Mouse (Mus musculus) gastrocnemius, postnatal 14 days (tissue): ENCODE data around the gene Enc1. TPM values are rescaled to one million over a fixed set of nuclear protein-coding genes. Genes with fewer than 3 reads are reported as not detected.

Experiments
- DNase-seq: peaks from one replicate; pipeline ENCODE4 v3.0.0; 2021; ENCODE audit warnings: mixed read lengths
- intact Hi-C: fragments of 180-260 bp; cut with DNase I; formaldehyde crosslinking; loops from one replicate; pipeline ENCODE4 v1.15.1; 2025; ENCODE audit warnings: low total_unique reads
- total RNA-seq, 2 experiments: library from RNA; stranded (reverse); gene quantifications; 2 replicates each; pipeline ENCODE4 v1.2.3; 2021

Gene Enc1
- total RNA-seq, 2 experiments from 2014 or later = 3.2 to 3.6 TPM

DNA sequence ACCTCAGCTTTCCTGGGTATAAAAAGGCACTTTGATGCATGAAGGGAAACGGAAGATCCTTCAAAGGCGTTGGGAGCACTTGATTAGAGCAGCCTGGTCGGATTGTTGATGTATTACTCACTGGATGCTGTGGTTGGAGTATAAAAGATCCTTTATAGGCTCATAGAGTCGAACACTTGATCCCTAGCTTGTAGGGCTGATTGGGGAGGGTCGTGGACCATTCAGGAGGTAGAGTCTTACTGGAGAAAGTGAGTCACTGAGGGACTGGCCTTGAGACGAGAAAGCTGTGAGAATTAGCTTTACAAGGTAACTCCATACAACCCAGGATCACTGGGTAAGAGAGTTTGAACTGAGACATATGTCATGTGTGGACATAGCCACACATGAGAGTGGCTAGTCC is 30.7 kb downstream of the Enc1 start:
- intact Hi-C loops = no loop called here

DNA sequence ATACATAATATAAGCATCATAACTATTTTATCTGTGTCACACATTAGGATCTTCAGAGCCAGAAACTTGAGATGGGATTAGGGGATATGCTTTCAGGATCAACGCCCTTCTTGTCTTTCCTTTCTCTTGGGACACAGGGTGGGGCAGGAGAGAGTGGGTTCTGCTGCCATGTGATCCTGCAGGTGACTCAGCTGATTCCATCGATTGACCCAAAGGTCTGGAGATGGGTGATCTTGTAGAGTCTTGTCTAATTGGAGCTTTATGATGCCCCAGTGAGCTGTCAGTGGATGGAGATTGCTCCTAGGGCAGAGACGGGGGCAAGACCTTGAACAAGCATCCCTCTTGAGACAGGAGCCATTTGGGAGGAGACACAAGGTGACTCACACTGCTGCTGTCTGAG is 33.9 kb downstream of the Enc1 start:
- intact Hi-C loops = no loop called here
- no peak for DNase-seq

More for the DNA sequence above, 30.7 kb downstream of the Enc1 start:
- DNase-seq = no peak

DNA sequence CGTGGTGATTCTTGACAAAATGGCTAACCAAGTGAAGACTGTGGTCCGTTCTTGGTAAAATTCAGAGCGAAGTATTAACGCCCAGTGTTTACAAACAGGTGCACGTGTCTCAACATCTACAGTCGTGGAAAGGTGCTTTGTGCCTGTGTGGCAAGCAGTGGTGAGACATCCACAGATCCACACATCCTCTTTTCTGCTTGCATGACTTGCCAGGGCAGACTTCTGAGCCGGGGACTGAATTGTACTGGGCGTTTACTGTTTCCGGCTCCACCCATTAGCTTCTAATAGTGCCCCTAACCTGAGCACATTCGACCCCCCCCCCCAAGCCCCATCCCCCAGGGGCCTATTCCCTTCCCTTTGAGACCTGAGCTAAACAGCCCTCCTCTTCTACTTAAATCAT is 34.6 kb downstream of the Enc1 start:
- no peak for DNase-seq
- intact Hi-C loops = no loop called here

DNA sequence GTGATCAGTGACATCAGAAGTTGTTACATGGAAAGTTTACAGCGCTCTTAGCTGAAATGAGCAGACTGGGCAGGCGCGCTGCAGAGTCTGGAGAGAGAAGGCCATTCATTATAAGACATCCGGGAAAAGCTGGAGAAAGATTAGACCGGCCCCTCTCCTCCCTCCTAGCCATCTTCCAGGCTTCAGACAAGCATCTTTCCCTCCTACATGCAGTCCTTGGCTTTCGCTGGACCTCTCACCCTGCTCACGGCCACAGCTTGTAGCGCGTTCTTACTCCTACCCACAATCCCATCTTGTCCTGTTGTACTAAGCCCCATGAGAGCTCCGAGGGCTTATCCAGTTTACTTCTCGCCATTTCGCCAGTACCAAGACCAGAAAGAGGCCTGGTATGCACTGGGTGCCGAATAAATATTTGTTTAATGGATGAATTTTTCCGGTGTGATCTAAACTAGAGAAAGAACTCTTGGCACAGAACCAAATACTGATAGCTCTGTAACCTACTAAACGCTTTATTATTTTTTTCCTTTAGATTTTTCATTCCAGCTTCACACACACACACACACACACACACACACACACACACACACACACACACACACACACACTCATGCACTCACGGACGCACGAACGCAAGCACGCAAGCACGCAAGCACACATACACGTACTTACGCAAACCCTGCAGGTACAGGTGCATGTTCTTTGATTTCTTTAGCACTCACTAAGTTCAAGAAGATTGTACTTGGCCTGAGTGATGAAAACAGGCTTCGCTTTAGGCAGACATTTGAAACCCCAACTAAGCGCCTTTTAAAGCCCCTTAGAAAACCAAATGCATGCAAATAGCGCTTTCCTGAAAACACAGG is 41.4 kb downstream of the Enc1 start:
- no peak for DNase-seq
- intact Hi-C loops = no loop called here

DNA sequence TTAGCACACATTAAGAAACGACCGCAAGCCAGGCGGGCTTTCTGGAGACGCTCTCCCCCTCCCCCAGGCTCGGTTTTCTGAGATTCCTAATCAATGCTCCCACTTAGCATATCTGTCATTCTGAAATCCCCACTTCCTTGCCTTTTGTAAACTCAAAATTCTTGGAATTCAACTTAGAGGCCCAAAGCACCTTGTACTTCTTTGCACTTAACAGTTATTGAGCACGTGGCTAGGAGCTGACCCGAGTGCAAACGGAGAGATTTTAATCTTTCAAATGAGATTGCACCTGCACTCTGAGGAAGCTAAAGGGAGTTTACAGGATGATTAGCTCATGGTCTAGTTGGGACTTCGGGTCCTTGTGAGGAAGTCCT is 42.0 kb downstream of the Enc1 start:
- no peak for DNase-seq
- intact Hi-C loops = no loop called here

DNA sequence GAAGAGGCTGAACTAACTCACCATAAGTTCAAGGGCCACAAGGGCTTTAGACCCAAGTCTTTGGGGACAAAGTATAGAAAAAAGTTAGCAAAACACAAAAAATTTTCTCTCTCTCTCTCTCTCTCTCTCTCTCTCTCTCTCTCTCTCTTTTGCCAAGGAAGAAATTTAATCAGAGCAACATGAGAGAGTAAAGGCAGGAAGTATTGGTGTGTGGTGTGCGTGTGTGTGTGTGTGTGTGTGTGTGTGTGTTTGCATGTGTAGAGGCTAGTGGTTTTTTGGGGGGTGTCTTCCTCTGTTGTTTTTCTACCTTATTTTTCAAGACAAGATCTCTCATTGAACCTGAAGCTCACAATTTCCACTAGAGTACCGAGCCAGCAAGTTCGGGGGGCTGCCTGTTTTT is 46.1 kb downstream of the Enc1 start:
- no peak for DNase-seq
- intact Hi-C loops = no loop called here

DNA sequence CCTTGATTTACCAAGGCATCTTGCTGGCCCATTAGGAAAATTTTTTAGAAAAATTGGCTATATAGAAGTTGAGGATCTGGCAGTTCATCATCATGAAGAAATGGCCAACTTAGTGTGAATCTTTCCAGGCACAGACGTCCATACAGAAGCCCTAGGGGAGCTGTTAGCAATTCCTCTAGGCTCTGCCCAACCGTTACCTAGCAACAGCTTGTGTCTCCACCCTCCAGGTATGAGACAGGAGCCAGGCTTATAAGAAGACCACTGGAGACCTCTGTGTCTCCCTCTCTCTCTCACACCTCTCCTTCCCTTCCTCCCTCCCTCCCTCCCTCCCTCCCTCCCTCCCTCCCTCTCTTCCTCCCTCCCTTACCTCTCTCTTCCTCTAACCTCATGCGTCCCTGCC is 49.8 kb downstream of the Enc1 start:
- intact Hi-C loops = loop anchor here (5.0 kb wide), 1 partner anchor 43 kb away; no protein-coding TSS in a partner anchor
- DNase-seq = no peak

DNA sequence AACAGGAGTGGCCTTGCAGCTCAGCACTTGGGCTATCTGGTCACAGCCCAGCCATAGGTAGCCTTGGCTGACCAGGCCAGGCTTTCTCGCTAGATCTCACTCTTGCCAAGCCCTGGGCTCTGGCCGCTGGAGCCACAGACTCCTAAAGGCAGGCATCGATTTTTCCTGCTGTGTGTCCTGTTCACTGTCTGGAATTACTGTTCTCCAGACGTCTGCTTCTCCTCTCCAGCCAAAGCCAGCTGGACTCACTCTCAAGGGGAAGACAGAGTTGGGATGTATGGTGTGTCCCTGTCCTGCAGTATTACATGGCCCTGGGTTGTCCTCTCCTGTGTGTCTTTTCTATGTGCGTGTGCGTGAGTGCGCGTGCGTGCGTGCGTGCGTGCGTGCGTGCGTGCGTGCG is 50.4 kb downstream of the Enc1 start:
- intact Hi-C loops = loop anchor here (5.0 kb wide), 1 partner anchor 44 kb away; no protein-coding TSS in a partner anchor

DNA sequence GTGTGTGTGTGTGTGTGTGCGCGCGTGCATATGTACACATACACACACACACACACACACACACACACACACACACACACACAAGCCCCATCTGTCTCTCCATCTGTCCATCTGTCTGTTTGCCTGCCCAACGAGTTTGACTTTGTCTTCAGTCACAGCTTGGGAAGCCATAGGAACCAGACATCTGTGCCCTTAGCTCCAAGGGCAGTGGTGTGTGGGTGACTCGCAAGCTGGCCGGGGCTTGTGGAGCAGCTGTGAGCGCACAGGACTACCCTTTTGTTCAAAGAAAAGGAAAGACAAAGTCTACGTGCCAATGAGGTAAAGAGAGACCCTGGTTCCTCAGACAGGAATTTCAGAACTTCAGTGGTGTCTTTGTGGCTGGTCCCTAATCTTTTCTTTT is 51.1 kb downstream of the Enc1 start:
- intact Hi-C loops = loop anchor here (5.0 kb wide), 1 partner anchor 45 kb away; no protein-coding TSS in a partner anchor
- DNase-seq = no peak

More for the DNA sequence above, 50.4 kb downstream of the Enc1 start:
- no peak for DNase-seq

DNA sequence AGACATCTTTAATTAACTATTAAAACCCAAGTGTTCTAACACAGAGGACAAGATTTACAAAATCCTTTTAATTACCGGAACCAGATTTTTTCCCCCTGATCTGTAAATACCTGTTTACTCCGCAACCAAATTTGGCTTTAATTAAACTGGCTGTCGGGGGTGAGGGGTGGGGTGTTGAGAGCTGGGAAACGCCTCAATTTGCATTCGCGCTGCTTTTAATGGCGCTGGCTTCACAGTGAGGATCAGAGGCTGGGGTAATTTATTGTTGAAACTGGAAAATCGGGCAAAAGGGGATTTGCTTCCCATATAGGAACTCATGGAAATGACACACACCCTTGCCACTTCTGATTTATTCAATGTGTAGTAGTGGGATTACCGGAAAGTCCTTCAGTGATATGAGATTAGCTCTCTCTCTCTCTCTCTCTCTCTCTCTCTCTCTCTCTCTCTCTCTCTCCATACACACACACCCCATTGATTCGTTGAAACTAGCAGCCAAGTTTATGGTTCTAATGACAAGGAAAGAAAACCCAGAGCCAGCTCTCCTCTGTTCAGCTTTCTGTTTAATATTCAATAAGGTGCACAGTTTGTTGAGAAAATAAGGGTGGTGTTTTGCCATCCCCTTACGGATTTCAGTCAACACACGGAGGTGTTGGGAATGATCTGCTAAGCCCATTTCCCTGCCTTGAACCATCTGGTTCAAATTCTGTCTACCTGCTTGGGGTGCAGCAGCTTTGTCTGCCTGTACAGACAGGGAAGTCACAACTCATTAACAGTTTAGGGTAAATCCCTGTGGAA is 51.7 kb downstream of the Enc1 start:
- DNase-seq = no peak
- intact Hi-C loops = loop anchor here (5.0 kb wide), 1 partner anchor 45 kb away; no protein-coding TSS in a partner anchor

DNA sequence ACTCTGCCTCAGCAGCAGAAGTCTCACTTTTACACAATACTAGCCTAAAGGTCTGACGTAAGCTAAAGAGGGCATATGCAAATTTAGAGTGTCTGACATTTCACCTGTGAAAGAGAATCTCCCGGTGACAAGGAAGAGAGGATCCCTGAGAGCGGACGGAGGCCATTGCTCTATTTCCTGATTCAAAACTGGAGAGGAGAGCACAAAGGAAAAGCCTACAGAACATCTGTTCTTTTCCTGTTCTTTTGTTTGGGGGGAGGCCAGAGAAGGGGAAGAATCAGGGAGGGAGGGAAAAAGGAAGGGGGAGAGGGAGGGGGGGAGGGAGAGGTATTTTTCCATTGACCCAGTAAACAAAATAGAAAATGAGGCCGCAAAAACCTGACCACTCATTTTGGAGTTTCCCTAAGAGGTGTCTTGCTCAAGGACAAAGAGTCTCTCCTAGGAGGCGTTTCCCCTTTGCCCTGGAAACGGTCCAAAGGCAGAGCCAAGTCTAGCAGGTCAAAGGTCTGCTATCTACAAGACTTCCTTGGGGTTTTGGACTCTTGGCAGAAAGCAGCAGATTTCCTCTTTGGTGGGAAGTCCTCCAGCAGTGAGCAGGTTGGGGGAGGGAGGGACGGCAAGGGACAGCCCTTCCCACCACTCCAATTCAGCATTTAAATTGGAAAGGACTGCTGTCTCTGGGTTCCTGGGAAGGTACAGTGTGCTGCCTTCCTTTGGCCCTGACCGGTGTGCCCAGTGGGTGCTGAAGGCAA is 54.4 kb downstream of the Enc1 start:
- DNase-seq = peak; percentile 23
- intact Hi-C loops = no loop called here

DNA sequence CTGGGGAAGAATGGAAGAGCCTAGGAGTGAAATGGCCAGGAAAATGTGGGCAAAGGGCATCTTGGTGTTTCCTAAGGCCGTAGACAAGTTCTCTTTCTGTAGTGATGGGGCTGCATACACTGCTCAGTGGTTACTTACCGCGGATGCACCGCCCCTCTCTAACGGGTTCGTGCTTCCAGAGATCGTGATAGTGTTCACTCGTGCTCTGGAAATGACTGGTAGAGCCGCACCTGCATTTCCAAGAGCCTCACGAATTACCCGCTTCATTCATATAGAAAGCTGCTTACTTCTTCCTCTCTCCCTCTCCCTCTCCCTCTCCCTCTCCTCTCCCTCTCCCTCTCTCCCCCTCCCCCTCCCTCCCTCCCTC is 54.9 kb downstream of the Enc1 start:
- no peak for DNase-seq
- intact Hi-C loops = no loop called here

DNA sequence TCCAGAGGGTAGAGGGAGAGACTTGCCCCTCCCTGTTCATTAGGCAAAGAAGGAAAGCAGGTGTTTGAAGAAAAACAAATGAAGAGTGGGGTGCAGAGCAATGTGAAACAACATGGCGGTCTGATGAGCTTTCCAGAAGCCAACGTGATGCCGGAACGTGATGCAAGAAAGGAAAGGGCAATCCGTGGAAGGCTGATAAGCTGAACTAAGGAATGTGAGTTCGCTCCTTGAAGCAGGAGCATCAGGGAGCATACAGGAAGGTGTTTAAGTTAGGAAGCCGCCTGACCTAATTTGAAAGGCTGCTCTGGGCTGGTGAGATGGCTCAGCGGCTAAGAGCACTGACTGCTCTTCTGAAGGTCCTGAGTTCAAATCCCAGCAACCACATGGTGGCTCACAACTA is 55.4 kb downstream of the Enc1 start:
- intact Hi-C loops = no loop called here
- no peak for DNase-seq

DNA sequence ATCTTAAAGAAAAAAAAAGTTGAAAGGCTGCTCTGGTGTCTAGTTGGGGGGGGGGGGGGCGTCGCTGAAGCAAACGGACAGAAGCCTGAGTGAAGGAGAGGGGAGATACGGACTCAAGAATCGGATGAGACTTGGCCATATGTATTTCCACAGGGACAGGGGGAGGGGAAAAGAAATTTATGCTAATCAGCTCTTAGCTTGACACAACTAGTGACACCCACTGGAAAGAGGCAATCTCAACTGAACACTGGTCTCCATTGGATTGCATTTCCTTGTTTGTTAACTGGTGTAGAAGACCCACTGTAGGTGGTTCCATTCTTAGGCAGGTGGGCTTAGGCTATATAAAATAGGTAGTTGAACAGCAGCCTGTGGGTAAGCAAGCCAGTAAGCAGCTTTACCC is 55.9 kb downstream of the Enc1 start:
- intact Hi-C loops = no loop called here
- DNase-seq = no peak

DNA sequence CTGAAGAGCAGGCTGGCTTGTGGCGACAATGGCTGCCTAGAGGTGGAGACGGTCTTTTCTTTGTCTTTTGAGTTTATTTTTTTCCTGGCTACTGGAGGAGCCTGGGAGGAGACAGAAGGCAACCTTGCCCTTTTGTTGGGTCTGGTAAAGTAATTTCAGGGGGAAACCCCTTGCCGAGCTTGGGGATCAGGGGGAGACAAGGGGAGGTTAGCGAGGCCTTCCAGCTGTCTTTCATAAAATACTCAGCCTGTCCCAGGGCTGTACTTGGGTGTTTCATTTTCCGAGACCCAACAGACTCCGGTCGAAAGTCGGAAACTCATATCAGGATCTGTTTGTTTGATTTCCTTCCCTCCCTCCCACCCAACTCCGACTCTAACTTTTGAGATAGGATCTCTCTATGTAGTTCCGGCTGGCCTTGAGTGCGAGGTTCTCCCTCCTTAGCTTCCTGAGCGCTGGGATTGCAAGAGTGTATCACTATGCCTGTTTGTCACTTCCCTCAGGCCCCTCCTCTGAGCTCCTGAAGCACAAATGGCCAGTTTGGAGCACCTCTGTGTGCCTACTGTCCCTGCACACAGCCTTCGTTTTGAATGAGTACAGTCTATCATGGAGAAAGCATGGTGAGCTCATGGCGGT is 56.6 kb downstream of the Enc1 start:
- intact Hi-C loops = no loop called here
- no peak for DNase-seq

DNA sequence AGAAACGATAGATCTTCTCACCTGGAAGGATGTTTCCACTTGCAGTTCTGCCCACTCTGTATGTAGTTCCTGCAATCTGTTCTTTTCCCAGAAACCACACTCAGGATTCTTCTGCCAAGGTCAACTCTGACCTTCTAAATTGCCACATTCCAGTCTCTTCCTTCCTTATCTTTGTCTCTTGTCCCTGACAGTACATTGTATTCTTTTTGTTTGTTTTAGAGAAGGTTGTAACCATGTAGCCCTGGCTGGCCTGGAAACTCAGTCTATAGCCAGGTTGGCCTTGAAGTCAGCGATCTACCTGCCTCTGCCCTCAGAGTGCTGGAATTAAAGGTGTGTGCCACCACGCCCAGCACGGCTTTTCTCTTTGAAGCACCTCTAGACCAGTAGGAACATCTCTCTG is 58.0 kb downstream of the Enc1 start:
- intact Hi-C loops = no loop called here
- no peak for DNase-seq

DNA sequence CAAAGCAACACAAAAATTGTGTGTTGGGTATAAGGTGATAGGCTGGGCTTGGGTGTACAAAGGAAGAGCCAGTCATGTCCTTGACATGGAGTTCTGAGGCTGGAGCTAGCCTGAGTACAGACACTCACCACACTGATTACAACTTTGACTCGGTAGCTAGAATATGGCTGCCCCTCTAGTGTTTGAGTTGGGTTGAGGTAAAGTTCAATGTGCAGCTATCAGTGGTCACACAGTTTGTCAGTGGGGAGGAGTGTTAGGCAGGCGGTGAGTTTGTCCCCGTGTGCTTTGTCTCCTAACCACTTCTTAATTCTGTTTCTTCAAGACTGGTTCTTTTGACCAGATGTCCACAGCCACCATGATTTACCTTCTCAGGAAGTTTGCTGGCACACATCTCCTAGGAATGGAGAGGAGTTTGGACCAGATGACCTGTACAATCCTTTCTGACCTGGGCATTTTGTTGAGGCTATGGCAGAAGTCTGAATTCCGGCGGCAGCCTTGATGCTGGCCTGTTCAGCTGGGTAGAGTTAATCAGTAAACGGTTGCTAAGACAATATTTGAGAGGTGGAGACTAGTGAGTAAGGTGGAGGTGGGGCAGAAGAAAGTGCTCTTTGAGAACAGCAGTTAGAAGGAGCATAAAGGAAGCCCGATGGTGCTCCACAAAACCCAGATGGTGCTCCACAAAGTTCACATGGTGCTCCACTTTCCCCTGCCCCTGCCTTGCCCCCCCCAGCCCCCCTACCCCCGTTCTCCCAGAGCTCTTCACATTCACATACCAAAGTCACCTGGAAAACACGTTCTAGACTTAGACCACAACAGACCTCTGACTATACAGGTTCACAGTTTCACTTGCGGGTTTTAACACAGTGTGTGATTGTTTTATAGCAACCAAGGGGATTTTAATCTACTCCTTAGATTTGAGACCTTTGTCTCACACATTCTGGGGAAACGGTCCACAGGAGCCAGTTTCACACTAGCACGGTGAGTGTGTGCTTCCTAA is 59.3 kb downstream of the Enc1 start:
- no peak for DNase-seq
- intact Hi-C loops = no loop called here
